Mouse (Mus musculus) CD4-positive, CD25-positive, alpha-beta regulatory T cell, adult 4 months (primary cell): ENCODE results near the gene Alox12. TPM values are rescaled to one million over a fixed set of nuclear protein-coding genes. Genes with fewer than 3 reads are reported as not detected.

Experiments
- ATAC-seq: one replicate; pipeline ENCODE4 v1.8.0; 2017
- polyA plus RNA-seq, 2 experiments: library from polyadenylated mRNA; unstranded; fragments of 100-300 nt; shearing (Covaris generic); gene quantifications; one replicate each; pipeline ENCODE4 v1.2.1; 2017

Alox12 gene
- polyA plus RNA-seq, 2 experiments from 2014 or later = 0.31 TPM; not detected in 1

GRCm38 (mm10) chr11:70193354-70194285 lies 61.5 kb downstream of the Alox12 start:
- ATAC-seq = no peak

- no peak for ATAC-seq
Measured at GRCm38 (mm10) chr11:70192157-70192556, 63.0 kb downstream of the Alox12 start.

Other genes with a start within 250 kb of the Alox12 start
- gene Acadvl, start 239.9 kb downstream of the Alox12 start, polyA plus RNA-seq = 100 to 1,000 TPM; 124 to 181 TPM
- gene Dlg4, start 238.4 kb downstream of the Alox12 start, polyA plus RNA-seq = 10 to 100 TPM in 1 of 2 experiments, 1 to 10 TPM in 1; 9.4 to 17.1 TPM
- not detected for gene Asgr1, start 201.3 kb downstream of the Alox12 start, polyA plus RNA-seq
- gene Asgr2, start 162.7 kb downstream of the Alox12 start, polyA plus RNA-seq = not detected
- gene Mgl2, start 125.0 kb downstream of the Alox12 start, polyA plus RNA-seq = not detected
- not detected for gene Clec10a, start 99.2 kb downstream of the Alox12 start, polyA plus RNA-seq
- not detected for gene Slc16a11, start 42.6 kb downstream of the Alox12 start, polyA plus RNA-seq
- 1 to 10 TPM; 2.7 to 3.9 TPM for gene Slc16a13, start 34.3 kb downstream of the Alox12 start, polyA plus RNA-seq
- gene Bcl6b, start 25.6 kb downstream of the Alox12 start, polyA plus RNA-seq = under 1 TPM; 0.31 to 0.56 TPM
- 100 to 1,000 TPM; 123 to 141 TPM for gene 0610010K14Rik, start 17.4 kb downstream of the Alox12 start, polyA plus RNA-seq
- 1 to 10 TPM; 3.3 to 5.3 TPM for gene Gm21988, start 15.5 kb downstream of the Alox12 start, polyA plus RNA-seq
- gene Rnasek, start 15.5 kb downstream of the Alox12 start, polyA plus RNA-seq = 100 to 1,000 TPM; 218 TPM
- gene Alox12e, start 67.3 kb upstream of the Alox12 start, polyA plus RNA-seq = not detected
- gene Alox15, start 96.7 kb upstream of the Alox12 start, polyA plus RNA-seq = not detected
- 1 to 10 TPM; 4.4 to 7.7 TPM for gene Pelp1, start 154.7 kb upstream of the Alox12 start, polyA plus RNA-seq
- gene Arrb2, start 177.3 kb upstream of the Alox12 start, polyA plus RNA-seq = 10 to 100 TPM; 47.0 to 64.1 TPM
- 10 to 100 TPM; 84.3 to 85.7 TPM for gene Med11, start 196.6 kb upstream of the Alox12 start, polyA plus RNA-seq
- not detected for gene Zmynd15, start 204.1 kb upstream of the Alox12 start, polyA plus RNA-seq
- under 1 TPM; 0.43 to 0.87 TPM for gene Cxcl16, start 204.6 kb upstream of the Alox12 start, polyA plus RNA-seq
- gene Tm4sf5, start 249.9 kb upstream of the Alox12 start, polyA plus RNA-seq = 1 to 10 TPM in 1 of 2 experiments, under 1 TPM in 1; 1.00 to 2.5 TPM